Mouse (Mus musculus) CH12.LX (cell line): Measurements from ENCODE around the gene Clmn. TPM values are rescaled to one million over a fixed set of nuclear protein-coding genes. Genes with fewer than 3 reads are reported as not detected.

Experiments
- DNase-seq: peaks from one replicate; pipeline ENCODE4 v3.0.0-alpha.2; 2013; ENCODE audit errors: extremely low read depth
- H3K27ac ChIP-seq: 2 replicates; pipeline ENCODE4 v1.5.1; 2012; ENCODE audit warnings: low read depth, mild to moderate bottlenecking, control low read depth, moderate library complexity; ENCODE audit not compliant: insufficient read depth
- H3K27me3 ChIP-seq: replicated peaks from 2 replicates; pipeline ENCODE3; 2012; ENCODE audit warnings: inconsistent platforms
- H3K36me3 ChIP-seq, 2 experiments: replicated peaks in 1 of 2; 2 replicates each; pipeline versions ENCODE3 to v1.6.1; 2012; ENCODE audit warnings: inconsistent platforms in 1 of 2, low read length in 1 of 2, mild to moderate bottlenecking in 1 of 2, mixed read lengths in 1 of 2, moderate library complexity in 1 of 2; ENCODE audit not compliant: control insufficient read depth in 1 of 2, insufficient read depth in 1 of 2
- H3K4me1 ChIP-seq, 2 experiments: 2 replicates each; pipeline ENCODE4 v1.6.1; 2012; ENCODE audit warnings: inconsistent platforms in 1 of 2, moderate library complexity in 1 of 2; ENCODE audit not compliant: insufficient read depth in 2 of 2, control insufficient read depth in 1 of 2
- H3K4me2 ChIP-seq: 2 replicates; pipeline ENCODE4 v1.6.1; 2012; ENCODE audit warnings: low read depth, mild to moderate bottlenecking, control low read depth; ENCODE audit not compliant: poor library complexity, insufficient read depth, severe bottlenecking
- H3K4me3 ChIP-seq, 3 experiments: fragments of 150-350 bp in 1 of 3; sonication (generic) in 1 of 3; replicated peaks in 1 of 3; 2 replicates each; pipeline versions ENCODE3 to v1.5.1; 2011 to 2012; ENCODE audit warnings: low read depth in 2 of 3, low read length in 2 of 3, mild to moderate bottlenecking in 2 of 3, moderate library complexity in 2 of 3, control low read depth in 1 of 3, improper control_type of control experiment in 1 of 3, inconsistent platforms in 1 of 3, mixed read lengths in 1 of 3; ENCODE audit not compliant: poor library complexity in 1 of 3
- H3K79me2 ChIP-seq: replicated peaks from 2 replicates; pipeline ENCODE4 v1.6.1; 2012; ENCODE audit warnings: mild to moderate bottlenecking, moderate library complexity; ENCODE audit not compliant: control insufficient read depth, poor library complexity, insufficient read depth, severe bottlenecking; ENCODE audit errors: extremely low read depth
- H3K9ac ChIP-seq: 2 replicates; pipeline ENCODE4 v1.6.1; 2012; ENCODE audit warnings: low read depth, mild to moderate bottlenecking, control low read depth, moderate library complexity; ENCODE audit not compliant: insufficient read depth
- H3K9me3 ChIP-seq: replicated peaks from 2 replicates; pipeline ENCODE3; 2012; ENCODE audit warnings: low read length, inconsistent platforms, mixed read lengths
- BHLHE40 ChIP-seq: IDR thresholded peaks from 2 replicates; pipeline ENCODE4 v1.6.1; 2011; ENCODE audit warnings: mild to moderate bottlenecking, low read depth, low read length, improper control_type of control experiment
- CHD1 ChIP-seq: IDR thresholded peaks from 2 replicates; pipeline ENCODE4 v1.6.1; 2012; ENCODE audit warnings: low read depth, low read length, improper control_type of control experiment, inconsistent platforms
- CHD2 ChIP-seq: IDR thresholded peaks from 2 replicates; pipeline ENCODE4 v1.6.1; 2011; ENCODE audit warnings: low read length, improper control_type of control experiment
- CTCF ChIP-seq, 2 experiments: IDR thresholded peaks in 1 of 2; conservative IDR thresholded peaks in 1 of 2; 2 replicates each; pipeline ENCODE4 v1.5.1; 2011 to 2012; ENCODE audit warnings: low read depth in 2 of 2, low read length in 2 of 2, improper control_type of control experiment in 1 of 2, inconsistent platforms in 1 of 2, mild to moderate bottlenecking in 1 of 2, moderate library complexity in 1 of 2
- ELF1 ChIP-seq: IDR thresholded peaks from 2 replicates; pipeline ENCODE4 v1.6.1; 2014; ENCODE audit warnings: low read depth, mild to moderate bottlenecking, inconsistent platforms, low read length, improper control_type of control experiment
- EP300 ChIP-seq: IDR thresholded peaks from 2 replicates; pipeline ENCODE4 v1.6.1; 2011; ENCODE audit warnings: low read length, improper control_type of control experiment
- ETS1 ChIP-seq: conservative IDR thresholded peaks from 2 replicates; pipeline ENCODE4 v1.6.1; 2012; ENCODE audit warnings: low read depth, mild to moderate bottlenecking, inconsistent platforms, low read length, improper control_type of control experiment, moderate library complexity
- GABPA ChIP-seq: IDR thresholded peaks from 2 replicates; pipeline ENCODE4 v1.6.1; 2012; ENCODE audit warnings: low read depth, low read length, improper control_type of control experiment, inconsistent platforms; ENCODE audit not compliant: insufficient replicate concordance
- JUN ChIP-seq: IDR thresholded peaks from 2 replicates; pipeline ENCODE4 v1.6.1; 2011; ENCODE audit warnings: low read depth, mild to moderate bottlenecking, low read length, improper control_type of control experiment, moderate library complexity; ENCODE audit not compliant: insufficient read depth
- KAT2A ChIP-seq: IDR thresholded peaks from 2 replicates; pipeline ENCODE4 v1.6.1; 2012; ENCODE audit warnings: low read length, improper control_type of control experiment, inconsistent platforms; ENCODE audit not compliant: insufficient replicate concordance
- MAFK ChIP-seq: IDR thresholded peaks from 2 replicates; pipeline ENCODE4 v1.6.1; 2011; ENCODE audit warnings: low read length, improper control_type of control experiment; ENCODE audit not compliant: insufficient replicate concordance
- MAX ChIP-seq: IDR thresholded peaks from 2 replicates; pipeline ENCODE4 v1.6.1; 2011; ENCODE audit warnings: low read length, improper control_type of control experiment
- MXI1 ChIP-seq: IDR thresholded peaks from 2 replicates; pipeline ENCODE4 v1.6.1; 2011; ENCODE audit warnings: mild to moderate bottlenecking, low read depth, low read length, improper control_type of control experiment
- NRF1 ChIP-seq: IDR thresholded peaks from 2 replicates; pipeline ENCODE4 v1.6.1; 2014; ENCODE audit warnings: low read depth, mild to moderate bottlenecking, inconsistent platforms, low read length, improper control_type of control experiment, moderate library complexity
- POLR2A ChIP-seq: IDR thresholded peaks from 2 replicates; pipeline ENCODE4 v1.6.1; 2011; ENCODE audit warnings: low read depth, mild to moderate bottlenecking, improper control_type of control experiment, low read length
- POLR2AphosphoS2 ChIP-seq: IDR thresholded peaks from 2 replicates; pipeline ENCODE4 v1.6.1; 2011; ENCODE audit warnings: low read depth, low read length, improper control_type of control experiment
- TBP ChIP-seq: conservative IDR thresholded peaks from 2 replicates; pipeline ENCODE4 v1.6.1; 2011; ENCODE audit warnings: low read depth, low read length, improper control_type of control experiment
- TCF12 ChIP-seq: IDR thresholded peaks from 2 replicates; pipeline ENCODE4 v1.6.1; 2014; ENCODE audit warnings: low read depth, mild to moderate bottlenecking, inconsistent platforms, low read length, improper control_type of control experiment
- USF1 ChIP-seq: IDR thresholded peaks from 2 replicates; pipeline ENCODE4 v1.6.1; 2014; ENCODE audit warnings: low read depth, mild to moderate bottlenecking, inconsistent platforms, low read length, improper control_type of control experiment
- ZKSCAN1 ChIP-seq: IDR thresholded peaks from 2 replicates; pipeline ENCODE4 v1.6.1; 2012; ENCODE audit warnings: low read depth, inconsistent platforms, low read length, improper control_type of control experiment, borderline replicate concordance
- dilution Hi-C: fragments of 300-500 bp; cut with MboI; formaldehyde crosslinking; loops from 2 replicates; pipeline ENCODE4 v1.14.3; 2020; ENCODE audit warnings: low sequenced_read_pairs; ENCODE audit not compliant: extremely low pct_unique_long_range_greater_than_20kb, extremely low pct_ligation_motif_present
- in situ Hi-C: fragments of 300-500 bp; cut with MboI; formaldehyde crosslinking; loops from 3 replicates; pipeline ENCODE4 v1.14.3; 2019; ENCODE audit warnings: low sequenced_read_pairs, low pct_ligation_motif_present, low pct_unique_long_range_greater_than_20kb, mixed read lengths
- polyA plus RNA-seq: library from polyadenylated mRNA; unstranded; fragments of >175 nt; gene quantifications from 2 replicates; pipeline ENCODE4 v1.2.1, GENCODE M21; 2012; ENCODE audit warnings: low read depth; ENCODE audit not compliant: insufficient read length
- total RNA-seq, 2 experiments: library from RNA; depleted of rRNA; stranded (reverse); fragments of 300-350 nt in 1 of 2; fragments of >200 nt in 1 of 2; gene quantifications; 2 replicates each; pipeline ENCODE4 v1.2.3; 2012 to 2014

The Clmn gene
- total and polyA plus RNA-seq, 3 experiments, result not detected

GRCm38 (mm10) chr12:104718956-104719355, 145.9 kb downstream of the Clmn start:
- Histone ChIP-seq H3K4me1 (no peaks in the 10 kb centered on the region), H3K4me3 (no peak overlapping the region), H3K36me3 (peaks cover 29 to 90% of the 10 kb centered on the region in 2 experiments), H3K9ac (no peak overlapping the region), H3K79me2 (no peaks in the 10 kb centered on the region; the same call in 1 of the 2 replicates), H3K27me3 (no peaks in the 10 kb centered on the region), H3K9me3 (no peaks in the 10 kb centered on the region), H3K27ac (no peak overlapping the region), H3K4me2 (no peak overlapping the region)
- dilution Hi-C loops (no loop called here), in situ Hi-C loops (no loop called here)
- DNase-seq, result no peak
- no peak for TF ChIP-seq MAX
- no peak for TF ChIP-seq ZKSCAN1
- TF ChIP-seq MXI1, result no peak
- TF ChIP-seq MAFK, result no peak
- no peak for TF ChIP-seq POLR2AphosphoS2
- no peak for TF ChIP-seq GABPA
- no peak for TF ChIP-seq TCF12
- TF ChIP-seq POLR2A, result no peak
- no peak for TF ChIP-seq ELF1
- no peak for TF ChIP-seq ETS1
- TF ChIP-seq KAT2A, result no peak
- TF ChIP-seq TBP, result no peak
- no peak for TF ChIP-seq CHD1

- Histone ChIP-seq H3K4me3 (no peak overlapping the region), H3K79me2 (no peaks in the 10 kb centered on the region; the same call in 1 of the 2 replicates), H3K4me2 (no peak overlapping the region), H3K36me3 (peaks cover 31 to 91% of the 10 kb centered on the region in 2 experiments), H3K9ac (no peak overlapping the region), H3K4me1 (no peaks in the 10 kb centered on the region), H3K27ac (no peak overlapping the region), H3K9me3 (no peaks in the 10 kb centered on the region), H3K27me3 (no peaks in the 10 kb centered on the region)
- dilution Hi-C loops (no loop called here), in situ Hi-C loops (no loop called here)
- TF ChIP-seq BHLHE40 (no peak), POLR2A (no peak), ELF1 (no peak), MAX (no peak), EP300 (no peak), ZKSCAN1 (no peak), ETS1 (no peak), MAFK (no peak), USF1 (no peak), CTCF (conservative IDR thresholded peaks at IDR 0.05 in 1 of 2, IDR thresholded peaks at IDR 0.05 in 1 of 2; ENCODE audit: low read depth in 2 of 2, low read length in 2 of 2) (no peak), CHD2 (no peak), NRF1 (no peak), JUN (no peak)
- no peak for DNase-seq
These were observed 148.5 kb downstream of the Clmn start for GRCm38 (mm10) chr12:104716409-104716808.
